Comparison of ENCODE assay signal across 13 mouse cellular contexts in the genomic region with DNA sequence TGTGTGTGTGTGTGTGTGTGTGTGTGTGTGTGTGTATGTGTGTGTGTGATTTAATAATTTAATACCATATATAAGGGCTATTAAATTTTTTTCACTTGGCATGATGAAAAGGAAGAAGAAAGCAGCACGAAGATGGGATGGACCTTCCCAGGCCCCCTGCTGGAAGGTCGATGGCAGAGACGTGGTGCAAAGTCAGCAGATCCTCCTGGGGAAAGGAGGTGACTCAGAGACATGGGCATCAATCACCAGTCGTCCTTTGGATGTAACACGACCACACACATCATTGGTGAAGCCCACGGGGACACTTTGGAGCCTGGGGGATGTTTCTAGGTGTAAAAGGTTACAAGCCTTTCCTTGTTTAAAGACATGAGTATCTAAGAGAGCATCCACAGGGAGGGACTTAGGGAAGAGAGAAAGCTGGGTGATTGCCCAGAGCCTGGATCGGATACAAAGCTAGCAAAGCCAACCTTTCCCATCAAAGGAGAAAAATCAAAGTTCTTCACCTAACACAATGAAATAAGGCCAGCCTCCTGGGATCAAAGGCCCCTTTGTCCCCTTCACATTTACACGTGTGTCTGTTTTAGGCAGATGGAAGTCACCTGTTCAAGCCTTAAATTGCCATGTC. TPM values are rescaled to one million over a fixed set of nuclear protein-coding genes. Genes with fewer than 3 reads are reported as not detected.
DNase-seq lines count a peak whose midpoint lies in the region; ATAC-seq and TF ChIP-seq lines count a peak whose summit lies in the region.
"Had no signal": no experiment of that assay in that cellular context is flagged by ENCODE, and none has a peak within 500 bp of the region (broad histone marks: within the 10 kb centered on the region; RNA-seq: fewer than 3 reads in every experiment).

No protein-coding gene starts in this region.

- peak; percentile 29; the same call in 1 of the 2 replicates for TF ChIP-seq CTCF in liver, embryonic 14.5 days (IDR thresholded peaks at IDR 0.05; ENCODE audit: low read depth)

- H3K4me3 ChIP-seq in liver, embryonic 14.5 days (ENCODE audit: insufficient read depth in 1 of 2, low read depth in 2 of 2, low read length in 2 of 2) = no peak overlapping the region
- no peak overlapping the region for H3K4me3 ChIP-seq in liver, embryonic 11.5 days (ENCODE audit: low read depth, low read length)
- no peak overlapping the region for H3K4me3 ChIP-seq in forebrain, embryonic 11.5 days (ENCODE audit: low read depth, low read length)
- H3K4me3 ChIP-seq: limb, embryonic 13.5 days had no signal

- no peak overlapping the region for H3K27ac ChIP-seq in liver, embryonic 14.5 days
- H3K27ac ChIP-seq in liver, embryonic 11.5 days (ENCODE audit: low read depth, low read length) = no peak overlapping the region
- H3K27ac ChIP-seq in forebrain, embryonic 11.5 days (ENCODE audit: low read depth, low read length) = no peak overlapping the region
- H3K27ac ChIP-seq: limb, embryonic 13.5 days had no signal

- TF ChIP-seq EP300 in liver, embryonic 14.5 days (IDR thresholded peaks at IDR 0.05; ENCODE audit: low read depth) = no peak

- H3K36me3 ChIP-seq in liver, embryonic 14.5 days (replicated peaks; ENCODE audit: control insufficient read depth, insufficient read depth, low read depth) = no peaks in the 10 kb centered on the region
- H3K36me3 ChIP-seq in liver, embryonic 11.5 days (ENCODE audit: control insufficient read depth, insufficient read depth, low read length) = no peaks in the 10 kb centered on the region
- no peaks in the 10 kb centered on the region for H3K36me3 ChIP-seq in forebrain, embryonic 11.5 days (ENCODE audit: control insufficient read depth, insufficient read depth, low read length)
- H3K36me3 ChIP-seq: limb, embryonic 13.5 days had no signal

- ATAC-seq in liver, embryonic 14.5 days (ENCODE audit: insufficient read depth) = no peak
- no peak for ATAC-seq in liver, embryonic 11.5 days (replicated peaks; ENCODE audit: low FRiP score)
- no peak for ATAC-seq in forebrain, embryonic 11.5 days (replicated peaks; ENCODE audit: low FRiP score)
- ATAC-seq: forebrain, embryonic 14.5 days; midbrain, embryonic 16.5 days had no signal

- no peak overlapping the region for H3K9ac ChIP-seq in liver, embryonic 14.5 days (replicated peaks)
- no peak overlapping the region for H3K9ac ChIP-seq in liver, embryonic 11.5 days (ENCODE audit: low read depth, low read length)
- H3K9ac ChIP-seq in forebrain, embryonic 11.5 days (ENCODE audit: low read length) = no peak overlapping the region
- H3K9ac ChIP-seq: limb, embryonic 13.5 days had no signal

- no peaks in the 10 kb centered on the region for H3K9me3 ChIP-seq in liver, embryonic 14.5 days (ENCODE audit: control insufficient read depth, low read length)
- H3K9me3 ChIP-seq in liver, embryonic 11.5 days (ENCODE audit: control insufficient read depth, low read length) = no peaks in the 10 kb centered on the region
- no peaks in the 10 kb centered on the region for H3K9me3 ChIP-seq in forebrain, embryonic 11.5 days (ENCODE audit: control insufficient read depth, low read length)
- H3K9me3 ChIP-seq: limb, embryonic 13.5 days had no signal

- DNase-seq in embryo, embryonic 11 days = peak; percentile 4
- DNase-seq in embryo, embryonic 10 days (ENCODE audit: low spot score) = no peak
- DNase-seq in liver, embryonic 14.5 days (ENCODE audit: low read depth in 3 of 3, low spot score in 3 of 3) = no peak
- DNase-seq in liver, embryonic 11.5 days (ENCODE audit: low spot score) = no peak
- DNase-seq in adrenal gland, adult 8-10 months = peak; percentile 8
- peak; percentile 38 to 45 for DNase-seq in cerebellum, postnatal 10 days
- DNase-seq in forebrain, embryonic 11.5 days (ENCODE audit: low spot score) = no peak
- no peak for DNase-seq in right cerebral cortex, postnatal 25 days
- DNase-seq: gastrocnemius, postnatal 36 days; kidney, adult 11 months had no signal

- WGBS in liver, embryonic 14.5 days (ENCODE audit: insufficient replicate concordance) = 34% methylated on average over 8 of the region's 8 CpGs
- WGBS in liver, embryonic 11.5 days = 39% methylated on average over 8 of the region's 8 CpGs
- 68% methylated on average over 8 of the region's 8 CpGs for WGBS in forebrain, embryonic 11.5 days

- H3K27me3 ChIP-seq in liver, embryonic 14.5 days (ENCODE audit: control insufficient read depth, insufficient read depth, low read length) = no peaks in the 10 kb centered on the region
- no peaks in the 10 kb centered on the region for H3K27me3 ChIP-seq in liver, embryonic 11.5 days (replicated peaks; ENCODE audit: control insufficient read depth, insufficient read depth, low read length)
- no peaks in the 10 kb centered on the region for H3K27me3 ChIP-seq in forebrain, embryonic 11.5 days (ENCODE audit: control insufficient read depth, insufficient read depth, low read length)
- H3K27me3 ChIP-seq: limb, embryonic 13.5 days had no signal

- H3K4me1 ChIP-seq in liver, embryonic 14.5 days (replicated peaks; ENCODE audit: control insufficient read depth in 2 of 2, insufficient read depth in 2 of 2, low read length in 1 of 2) = no peaks in the 10 kb centered on the region
- H3K4me1 ChIP-seq in liver, embryonic 11.5 days (replicated peaks; ENCODE audit: control insufficient read depth, insufficient read depth, low read length) = no peaks in the 10 kb centered on the region
- no peaks in the 10 kb centered on the region for H3K4me1 ChIP-seq in forebrain, embryonic 11.5 days (replicated peaks; ENCODE audit: control insufficient read depth, insufficient read depth, low read length)
- H3K4me1 ChIP-seq: limb, embryonic 13.5 days had no signal

- no peak overlapping the region for H3K4me2 ChIP-seq in liver, embryonic 14.5 days (ENCODE audit: low read depth)
- H3K4me2 ChIP-seq in liver, embryonic 11.5 days = no peak overlapping the region
- no peak overlapping the region for H3K4me2 ChIP-seq in forebrain, embryonic 11.5 days (ENCODE audit: low read depth, low read length, severe bottlenecking)
- H3K4me2 ChIP-seq: limb, embryonic 13.5 days had no signal

RNA-seq across cellular contexts. Expression of gene Grin2a, which starts 53.9 kb away (rescaled TPM):
- polyA plus RNA-seq in liver, embryonic 14.5 days (2012; rRNA removed) = under 0.01 TPM in 1 of 2 replicates, not detected in the other
- polyA plus RNA-seq in liver, embryonic 14.5 days (2014; fragmentation: Nextera tagmentation; extraction: Ambion mirVana) = not detected in 2 replicates
- 0.36 and 0.70 TPM in 2 replicates for polyA plus RNA-seq in liver, embryonic 11.5 days (2014; fragmentation: Nextera tagmentation; extraction: Ambion mirVana)
- total RNA-seq in adrenal gland, adult 8-10 months (2022) = 1 to 10 TPM; 1.4 to 3.8 (median 2.4) TPM
- 0.91 and 1.1 TPM in 2 replicates for polyA plus RNA-seq in forebrain, embryonic 11.5 days (2014; fragmentation: Nextera tagmentation; extraction: Ambion mirVana)
- total RNA-seq: gastrocnemius, postnatal 36 days had no signal

Comparison
In these comparisons a context has a peak if more than half of its experiments do, and no peak if none do; other contexts are left out.
1. DNase-seq: peak in embryo, embryonic 11 days (single experiment), adrenal gland, adult 8-10 months (single experiment) and cerebellum, postnatal 10 days (2 of 2); none in embryo, embryonic 10 days (single experiment), liver, embryonic 14.5 days (0 of 3), liver, embryonic 11.5 days (single experiment), forebrain, embryonic 11.5 days (single experiment) and right cerebral cortex, postnatal 25 days (single experiment).